Mouse (Mus musculus): Measurements from ENCODE around the gene Mark3. TPM values are rescaled to one million over a fixed set of nuclear protein-coding genes. Genes with fewer than 3 reads are reported as not detected.

Mark3 gene
- polyA plus RNA-seq, 1 experiment, result 25.9 TPM

GRCm38 (mm10) chr12:111704609-111705008 is 130.3 kb downstream of the Mark3 start:
- peak overlapping the region; percentile 93 for H3K27ac ChIP-seq (replicated peaks; ENCODE audit: low read depth, low read length)
- no peak overlapping the region for H3K4me3 ChIP-seq (ENCODE audit: insufficient read depth, low read depth, low read length)
- peaks cover 23% of the 10 kb centered on the region for H3K4me1 ChIP-seq (ENCODE audit: control insufficient read depth, insufficient read depth, insufficient read length, low read length)

DNA sequence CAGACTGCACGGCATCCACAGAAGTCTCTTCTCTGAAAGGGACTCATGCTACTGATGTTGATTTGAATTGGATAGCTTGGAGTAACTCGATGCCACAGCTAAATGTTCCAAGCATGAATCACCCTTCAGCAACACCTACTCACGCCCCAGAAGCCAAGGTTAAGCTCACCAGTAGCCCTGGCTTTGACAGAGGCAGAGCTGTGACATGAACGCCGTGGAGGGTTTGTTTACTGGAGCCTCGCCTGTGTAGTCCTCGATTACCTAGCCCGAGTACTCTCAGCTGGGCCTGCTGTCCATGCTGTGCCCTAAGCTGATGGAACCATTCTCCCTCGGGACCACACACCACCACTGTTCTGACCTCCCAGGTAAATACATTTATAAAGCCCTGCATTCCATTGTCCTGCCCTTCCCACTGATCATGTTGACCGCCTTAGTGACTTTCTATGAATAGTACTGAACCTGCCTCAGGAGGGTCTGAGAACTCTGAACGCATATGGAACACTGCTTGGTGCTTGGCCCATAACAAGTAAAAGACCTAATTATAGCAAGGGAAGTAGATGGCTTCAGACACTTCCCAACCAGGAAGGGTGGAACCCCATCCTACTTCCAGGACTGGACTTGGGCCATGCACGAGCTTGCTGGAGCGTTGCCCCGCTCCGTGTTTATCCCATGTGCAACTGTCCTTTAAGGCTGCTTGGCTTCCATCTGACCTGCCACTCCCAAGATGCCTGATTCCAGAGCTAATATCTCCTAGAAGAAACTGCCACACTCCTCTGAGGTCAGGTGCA is 131.1 kb downstream of the Mark3 start:
- no peak overlapping the region for H3K4me3 ChIP-seq (ENCODE audit: insufficient read depth, low read depth, low read length)

More for the DNA sequence above, 131.1 kb downstream of the Mark3 start:
- peak overlapping the region; percentile 93 for H3K27ac ChIP-seq (replicated peaks; ENCODE audit: low read depth, low read length)
- H3K4me1 ChIP-seq (ENCODE audit: control insufficient read depth, insufficient read depth, insufficient read length, low read length), result peaks cover 23% of the 10 kb centered on the region

Other genes with a start within 250 kb of the Mark3 start
- 24.1 and 24.3 TPM in 2 replicates for gene Cdc42bpb, start 196.8 kb upstream of the Mark3 start, polyA plus RNA-seq (2012; ENCODE audit: insufficient read depth, insufficient read length, missing spikeins)
- gene Lbhd2, start 167.7 kb upstream of the Mark3 start, polyA plus RNA-seq (2012; ENCODE audit: insufficient read depth, insufficient read length, missing spikeins), result not detected in 2 replicates
- gene Exoc3l4, start 157.5 kb upstream of the Mark3 start, polyA plus RNA-seq (2012; ENCODE audit: insufficient read depth, insufficient read length, missing spikeins), result not detected in 2 replicates
- 3.3 and 3.6 TPM in 2 replicates for gene Tnfaip2, start 132.1 kb upstream of the Mark3 start, polyA plus RNA-seq (2012; ENCODE audit: insufficient read depth, insufficient read length, missing spikeins)
- gene Gm266, start 88.7 kb upstream of the Mark3 start, polyA plus RNA-seq (2012; ENCODE audit: insufficient read depth, insufficient read length, missing spikeins), result not detected in 2 replicates
- gene Eif5, start 36.5 kb upstream of the Mark3 start, polyA plus RNA-seq (2012; ENCODE audit: insufficient read depth, insufficient read length, missing spikeins), result 216 and 330 TPM in 2 replicates
- gene Ckb, start 97.8 kb downstream of the Mark3 start, polyA plus RNA-seq (2012; ENCODE audit: insufficient read depth, insufficient read length, missing spikeins), result 20.8 and 30.3 TPM in 2 replicates
- gene Trmt61a, start 103.6 kb downstream of the Mark3 start, polyA plus RNA-seq (2012; ENCODE audit: insufficient read depth, insufficient read length, missing spikeins), result 2.9 and 3.2 TPM in 2 replicates
- 16.2 and 18.1 TPM in 2 replicates for gene Bag5, start 138.7 kb downstream of the Mark3 start, polyA plus RNA-seq (2012; ENCODE audit: insufficient read depth, insufficient read length, missing spikeins)
- 123 and 134 TPM in 2 replicates for gene Apopt1, start 138.7 kb downstream of the Mark3 start, polyA plus RNA-seq (2012; ENCODE audit: insufficient read depth, insufficient read length, missing spikeins)
- gene Klc1, start 184.3 kb downstream of the Mark3 start, polyA plus RNA-seq (2012; ENCODE audit: insufficient read depth, insufficient read length, missing spikeins), result 20.6 and 63.5 TPM in 2 replicates
- 3.8 and 6.8 TPM in 2 replicates for gene Xrcc3, start 239.3 kb downstream of the Mark3 start, polyA plus RNA-seq (2012; ENCODE audit: insufficient read depth, insufficient read length, missing spikeins)
- gene Zfyve21, start 239.6 kb downstream of the Mark3 start, polyA plus RNA-seq (2012; ENCODE audit: insufficient read depth, insufficient read length, missing spikeins), result 36.1 and 41.4 TPM in 2 replicates